Mouse (Mus musculus): Measurements from ENCODE around the gene Plxnb2. TPM values are rescaled to one million over a fixed set of nuclear protein-coding genes. Genes with fewer than 3 reads are reported as not detected.

The Plxnb2 gene
- polyA plus RNA-seq (2015; fragmentation: Nextera tagmentation; extraction: Ambion mirVana): 130 and 157 TPM in 2 replicates

- peak; percentile 84 for ATAC-seq (ENCODE audit: insufficient number of reproducible peaks, insufficient read depth, low FRiP score, low TSS enrichment, low read depth)
- Histone ChIP-seq H3K4me1 (peaks cover 64% of the 10 kb centered on the region), H3K9ac (peak within 1 kb of the TSS; percentile 92), H3K27ac (peak within 1 kb of the TSS; percentile 95), H3K4me3 (peak within 1 kb of the TSS; percentile 83), H3K9me3 (no peaks in the 10 kb centered on the region), H3K27me3 (no peaks in the 10 kb centered on the region), H3K36me3 (peaks cover 9% of the 10 kb centered on the region; the same call in 1 of the 2 replicates), H3K4me2 (peak within 1 kb of the TSS; percentile 93)
- under 1% methylated on average over 69 of the region's 72 CpGs for WGBS
These were observed at the start of gene Plxnb2 for GRCm38 (mm10) chr15:89180571-89181229. TSS of gene Plxnb2 (minus strand) at chr15:89180788.

GRCm38 (mm10) chr15:89215611-89216233 lies 35.1 kb upstream of the Plxnb2 start:
- Histone ChIP-seq H3K4me3 (no peak overlapping the region), H3K4me2 (no peak overlapping the region), H3K27me3 (no peaks in the 10 kb centered on the region), H3K4me1 (peaks cover 23% of the 10 kb centered on the region), H3K9ac (no peak overlapping the region), H3K27ac (no peak overlapping the region), H3K9me3 (no peaks in the 10 kb centered on the region), H3K36me3 (peaks cover 18% of the 10 kb centered on the region)
- no peak for ATAC-seq (ENCODE audit: insufficient number of reproducible peaks, insufficient read depth, low FRiP score, low TSS enrichment, low read depth)
- 86% methylated on average over 2 of the region's 2 CpGs for WGBS

- no peak overlapping the region for H3K9ac ChIP-seq
- H3K27me3 ChIP-seq: no peaks in the 10 kb centered on the region
- H3K27ac ChIP-seq: no peak overlapping the region
- WGBS: 97% methylated on average over 3 of the region's 3 CpGs
- H3K4me2 ChIP-seq: no peak overlapping the region
- peaks cover 18% of the 10 kb centered on the region for H3K36me3 ChIP-seq
- H3K4me1 ChIP-seq: peaks cover 23% of the 10 kb centered on the region
- no peak for ATAC-seq (ENCODE audit: insufficient number of reproducible peaks, insufficient read depth, low FRiP score, low TSS enrichment, low read depth)
- no peak overlapping the region for H3K4me3 ChIP-seq
- no peaks in the 10 kb centered on the region for H3K9me3 ChIP-seq
These were observed 34.4 kb upstream of the Plxnb2 start for GRCm38 (mm10) chr15:89214953-89215352.

- Histone ChIP-seq H3K9me3 (no peaks in the 10 kb centered on the region), H3K4me2 (peak overlapping the region; percentile 16; the same call in 1 of the 2 replicates)
These were observed 32.9 kb upstream of the Plxnb2 start for GRCm38 (mm10) chr15:89213517-89213916.

GRCm38 (mm10) chr15:89212495-89212894 lies 31.9 kb upstream of the Plxnb2 start:
- Histone ChIP-seq H3K27me3 (no peaks in the 10 kb centered on the region), H3K4me3 (peak overlapping the region; percentile 94), H3K4me2 (peak overlapping the region; percentile 91), H3K36me3 (peaks cover 18% of the 10 kb centered on the region), H3K9ac (peak overlapping the region; percentile 97), H3K4me1 (peaks cover 23% of the 10 kb centered on the region), H3K27ac (no peak overlapping the region), H3K9me3 (no peaks in the 10 kb centered on the region)
- no peak for ATAC-seq (ENCODE audit: insufficient number of reproducible peaks, insufficient read depth, low FRiP score, low TSS enrichment, low read depth)
- 57% methylated on average over 6 of the region's 6 CpGs for WGBS

More at GRCm38 (mm10) chr15:89213517-89213916, 32.9 kb upstream of the Plxnb2 start:
- Histone ChIP-seq H3K4me3 (no peak overlapping the region), H3K27ac (no peak overlapping the region), H3K27me3 (no peaks in the 10 kb centered on the region), H3K4me1 (peaks cover 23% of the 10 kb centered on the region), H3K9ac (peak overlapping the region; percentile 44; the same call in 1 of the 2 replicates), H3K36me3 (peaks cover 18% of the 10 kb centered on the region)
- ATAC-seq (ENCODE audit: insufficient number of reproducible peaks, insufficient read depth, low FRiP score, low TSS enrichment, low read depth): no peak
- 85% methylated on average over 3 of the region's 3 CpGs for WGBS

- Histone ChIP-seq H3K27me3 (no peaks in the 10 kb centered on the region), H3K4me1 (peaks cover 23% of the 10 kb centered on the region), H3K9me3 (no peaks in the 10 kb centered on the region), H3K9ac (peak overlapping the region; percentile 97), H3K27ac (peak overlapping the region; percentile 81), H3K36me3 (peaks cover 17% of the 10 kb centered on the region), H3K4me2 (peak overlapping the region; percentile 91), H3K4me3 (peak overlapping the region; percentile 94)
- ATAC-seq (ENCODE audit: insufficient number of reproducible peaks, insufficient read depth, low FRiP score, low TSS enrichment, low read depth): peak; percentile 68
- WGBS: 2% methylated on average over 35 of the region's 35 CpGs
These were observed 31.3 kb upstream of the Plxnb2 start for GRCm38 (mm10) chr15:89211716-89212461.

DNA sequence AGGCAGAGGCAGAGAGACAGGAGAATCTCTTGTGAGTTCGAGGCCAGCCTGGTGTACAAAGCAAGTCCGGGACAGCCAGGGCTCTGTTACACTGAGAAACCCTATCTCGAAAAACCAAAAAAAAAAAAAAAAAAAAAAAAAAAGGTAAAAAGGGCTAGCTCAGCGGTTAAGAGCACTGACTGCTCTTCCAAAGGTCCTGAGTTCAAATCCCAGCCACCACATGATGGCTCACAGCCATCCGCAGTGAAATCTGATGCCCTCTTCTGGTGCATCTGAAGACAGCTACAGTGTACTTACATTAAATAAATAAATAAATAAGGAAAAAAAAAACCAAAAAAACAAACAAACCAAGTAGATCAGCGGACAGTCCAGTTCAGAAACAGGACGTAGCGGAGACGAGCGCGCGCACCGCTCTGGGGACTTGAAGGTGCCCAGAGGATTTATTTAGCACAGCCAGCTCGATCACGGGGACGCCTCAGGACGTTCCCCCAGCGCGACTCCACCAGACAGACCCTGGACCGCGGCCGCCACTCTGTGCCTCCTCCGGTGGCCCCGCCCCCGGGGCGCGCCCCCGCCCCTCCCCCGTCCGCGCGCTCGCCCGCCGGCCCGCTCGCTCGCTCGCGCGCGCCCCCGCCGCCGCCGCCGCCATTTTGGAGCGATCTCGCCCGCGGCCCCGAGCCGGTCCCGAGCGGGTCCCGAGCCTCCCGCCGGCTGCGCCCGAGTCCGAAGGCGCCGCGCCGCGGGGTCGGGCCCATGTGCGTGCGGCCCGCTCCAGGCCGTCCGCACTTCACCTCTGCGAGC lies 30.5 kb upstream of the Plxnb2 start, which contains the start of gene Ppp6r2:
Ppp6r2 (plus strand) TSS at position 639 of the 801 bp plus-strand sequence.
- 4% methylated on average over 46 of the region's 73 CpGs for WGBS
- H3K9me3 ChIP-seq: no peaks in the 10 kb centered on the region
- peak within 1 kb of the TSS; percentile 94 for H3K4me3 ChIP-seq
- peak within 1 kb of the TSS; percentile 91 for H3K4me2 ChIP-seq
- peak within 1 kb of the TSS; percentile 97 for H3K9ac ChIP-seq
- H3K36me3 ChIP-seq: peaks cover 9% of the 10 kb centered on the region
- H3K27ac ChIP-seq: peak within 1 kb of the TSS; percentile 81
- peak; percentile 83 for ATAC-seq (ENCODE audit: insufficient number of reproducible peaks, insufficient read depth, low FRiP score, low TSS enrichment, low read depth)
- H3K27me3 ChIP-seq: no peaks in the 10 kb centered on the region
- peaks cover 23% of the 10 kb centered on the region for H3K4me1 ChIP-seq

GRCm38 (mm10) chr15:89209886-89210761 lies 29.5 kb upstream of the Plxnb2 start:
- Histone ChIP-seq H3K4me1 (peaks cover 23% of the 10 kb centered on the region), H3K4me3 (peak overlapping the region; percentile 35), H3K9ac (peak overlapping the region; percentile 61), H3K27ac (peak overlapping the region; percentile 60; the same call in 1 of the 2 replicates), H3K27me3 (no peaks in the 10 kb centered on the region), H3K4me2 (peak overlapping the region; percentile 91), H3K9me3 (no peaks in the 10 kb centered on the region), H3K36me3 (no peaks in the 10 kb centered on the region)
- 16% methylated on average over 22 of the region's 22 CpGs for WGBS
- no peak for ATAC-seq (ENCODE audit: insufficient number of reproducible peaks, insufficient read depth, low FRiP score, low TSS enrichment, low read depth)

DNA sequence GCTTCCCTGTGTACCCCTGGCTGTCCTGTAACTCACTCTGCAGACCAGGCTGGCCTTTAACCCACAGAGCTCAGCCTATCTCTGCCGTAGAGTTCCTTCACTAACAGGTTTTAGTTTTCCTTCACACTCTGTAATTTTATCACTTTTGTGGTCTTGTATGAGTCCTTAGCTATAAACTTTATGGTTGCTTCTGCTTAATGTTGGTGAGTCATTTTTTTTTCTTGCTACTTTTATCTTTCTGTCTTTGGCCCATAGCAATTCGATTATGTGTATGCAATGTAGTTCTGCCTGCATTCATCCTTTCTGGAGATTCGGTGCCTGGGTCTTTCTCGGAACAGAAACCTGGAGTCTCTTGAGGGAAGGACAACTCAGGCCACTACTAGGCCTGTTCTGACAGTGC lies 26.9 kb upstream of the Plxnb2 start:
- ATAC-seq (ENCODE audit: insufficient number of reproducible peaks, insufficient read depth, low FRiP score, low TSS enrichment, low read depth): no peak
- Histone ChIP-seq H3K27ac (no peak overlapping the region), H3K36me3 (no peaks in the 10 kb centered on the region), H3K9me3 (peaks cover 5% of the 10 kb centered on the region), H3K27me3 (no peaks in the 10 kb centered on the region), H3K4me2 (no peak overlapping the region), H3K9ac (no peak overlapping the region), H3K4me3 (no peak overlapping the region), H3K4me1 (peaks cover 6% of the 10 kb centered on the region)
- 85% methylated on average over 4 of the region's 4 CpGs for WGBS

GRCm38 (mm10) chr15:89197056-89197455 lies 16.5 kb upstream of the Plxnb2 start:
- Histone ChIP-seq H3K9me3 (no peaks in the 10 kb centered on the region), H3K36me3 (0 out of 2 replicates have a peak, but pooled peaks cover 5% of the 10 kb centered on the region), H3K27ac (peak overlapping the region; percentile 99), H3K27me3 (no peaks in the 10 kb centered on the region), H3K4me1 (peaks cover 20% of the 10 kb centered on the region), H3K4me2 (peak overlapping the region; percentile 72), H3K9ac (peak overlapping the region; percentile 97), H3K4me3 (peak overlapping the region; percentile 83)
- WGBS: 75% methylated on average over 15 of the region's 15 CpGs
- ATAC-seq (ENCODE audit: insufficient number of reproducible peaks, insufficient read depth, low FRiP score, low TSS enrichment, low read depth): no peak

Data from embryonic facial prominence, embryonic 13.5 days (tissue).